Mouse (Mus musculus) embryonic facial prominence, embryonic 11.5 days (tissue): Measurements from ENCODE around the gene Ptp4a2. TPM values are rescaled to one million over a fixed set of nuclear protein-coding genes. Genes with fewer than 3 reads are reported as not detected.

Experiments
- microRNA-seq: library from miRNA; unstranded; fragments of <30 nt; microRNA quantifications from one replicate; pipeline ENCODE4, GENCODE M21; 2016; ENCODE audit warnings: borderline number of aligned reads
- polyA plus RNA-seq: library from polyadenylated mRNA; unstranded; fragments of >200 nt; fragmentation: Nextera tagmentation; extraction: Ambion mirVana; gene quantifications from 2 replicates; pipeline ENCODE4 v1.2.1, GENCODE M21; 2014

Ptp4a2 gene
- polyA plus RNA-seq, 1 experiment from 2014 or later, result 376 TPM

Small RNA genes within 50 kb of the gene (microRNA-seq; reads per million reads assigned to microRNA genes)
- gene Gm28017, result not detected

Other genes starting within 250 kb of the Ptp4a2 start
- gene Lck, start 237.6 kb upstream of the Ptp4a2 start, polyA plus RNA-seq, result 11.3 and 14.2 TPM in 2 replicates
- 2.9 and 3.2 TPM in 2 replicates for gene Fam167b, start 232.7 kb upstream of the Ptp4a2 start, polyA plus RNA-seq
- gene Eif3i, start 210.6 kb upstream of the Ptp4a2 start, polyA plus RNA-seq, result 284 and 293 TPM in 2 replicates
- 163 and 195 TPM in 2 replicates for gene Tmem234, start 210.6 kb upstream of the Ptp4a2 start, polyA plus RNA-seq
- gene Dcdc2b, start 197.0 kb upstream of the Ptp4a2 start, polyA plus RNA-seq, result 1.2 and 1.9 TPM in 2 replicates
- gene Iqcc, start 192.1 kb upstream of the Ptp4a2 start, polyA plus RNA-seq, result 22.8 and 23.5 TPM in 2 replicates
- gene Ccdc28b, start 187.3 kb upstream of the Ptp4a2 start, polyA plus RNA-seq, result 55.8 and 58.8 TPM in 2 replicates
- 100 and 101 TPM in 2 replicates for gene Txlna, start 170.2 kb upstream of the Ptp4a2 start, polyA plus RNA-seq
- 12.5 and 13.3 TPM in 2 replicates for gene Kpna6, start 138.5 kb upstream of the Ptp4a2 start, polyA plus RNA-seq
- 29.1 and 38.6 TPM in 2 replicates for gene Tmem39b, start 114.4 kb upstream of the Ptp4a2 start, polyA plus RNA-seq
- gene Khdrbs1, start 68.9 kb upstream of the Ptp4a2 start, polyA plus RNA-seq, result 175 and 193 TPM in 2 replicates
- not detected in 2 replicates for gene Spocd1, start 118.0 kb downstream of the Ptp4a2 start, polyA plus RNA-seq
- 2.1 and 2.2 TPM in 2 replicates for gene Adgrb2, start 173.7 kb downstream of the Ptp4a2 start, polyA plus RNA-seq
- gene Col16a1, start 236.6 kb downstream of the Ptp4a2 start, polyA plus RNA-seq, result 5.6 and 8.9 TPM in 2 replicates